Mouse (Mus musculus) embryonic fibroblast, embryonic 13.5 days (primary cell): ENCODE data around the gene Pde4d.

Source experiments
- CTCF ChIP-seq: IDR thresholded peaks from 2 replicates; pipeline ENCODE4 v1.5.1; 2011; ENCODE audit warnings: mild to moderate bottlenecking, control low read depth, low read length, moderate library complexity, borderline replicate concordance; ENCODE audit not compliant: insufficient read depth
- POLR2A ChIP-seq: IDR thresholded peaks from 2 replicates; pipeline ENCODE4 v1.6.1; 2011; ENCODE audit warnings: low read depth, mild to moderate bottlenecking, control low read depth, low read length, moderate library complexity

- no peak for TF ChIP-seq CTCF
- TF ChIP-seq POLR2A: no peak
Observed at GRCm38 (mm10) chr13:109778297-109778835, 1328.6 kb downstream of the Pde4d start.
